Mouse (Mus musculus) ovary, postnatal 10 days (tissue): ENCODE results near the gene Cry1.
A peak's percentile ranks its signal among the peaks of the same experiment; 100 is the strongest.

ENCODE experiments used
- DNase-seq: peaks from one replicate; pipeline ENCODE4 v3.0.0; 2022; ENCODE audit warnings: low spot score

Cry1 gene

DNA sequence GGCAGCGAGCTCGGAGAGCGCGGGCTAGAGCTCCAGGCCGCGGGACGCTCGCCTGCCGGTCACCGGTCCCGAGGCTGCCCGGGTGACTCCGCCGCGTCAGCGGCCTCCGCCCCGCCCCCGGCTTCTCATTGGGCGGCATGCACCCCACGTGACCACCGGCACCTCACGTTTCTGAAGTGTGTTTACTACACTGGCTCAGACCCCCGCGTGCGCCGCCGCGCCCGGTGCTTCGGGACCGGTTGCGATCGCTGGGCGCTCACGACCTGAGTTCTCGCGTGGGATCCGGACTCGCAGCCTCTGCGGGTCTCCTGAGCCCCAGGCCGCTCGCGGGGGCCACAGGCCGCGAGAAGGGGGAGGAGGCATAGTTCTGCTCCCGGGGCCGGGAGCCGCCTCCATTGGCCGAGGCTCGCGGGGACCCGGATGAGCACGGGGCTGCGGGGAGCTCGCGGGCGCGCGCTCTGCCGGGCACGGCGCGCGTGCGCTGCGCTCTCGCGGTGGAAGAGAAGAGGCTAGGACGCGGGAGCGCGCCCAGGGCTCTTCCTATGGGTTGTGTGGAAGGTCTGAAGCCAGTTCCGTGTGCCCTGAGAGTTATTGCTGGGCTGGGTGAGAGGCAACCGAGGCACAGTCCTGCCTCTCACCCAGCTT, at the start of gene Cry1:
Gene Cry1 (minus strand): TSS at position 101 of the 645 bp plus-strand sequence.
- DNase-seq: peak; percentile 98

DNA sequence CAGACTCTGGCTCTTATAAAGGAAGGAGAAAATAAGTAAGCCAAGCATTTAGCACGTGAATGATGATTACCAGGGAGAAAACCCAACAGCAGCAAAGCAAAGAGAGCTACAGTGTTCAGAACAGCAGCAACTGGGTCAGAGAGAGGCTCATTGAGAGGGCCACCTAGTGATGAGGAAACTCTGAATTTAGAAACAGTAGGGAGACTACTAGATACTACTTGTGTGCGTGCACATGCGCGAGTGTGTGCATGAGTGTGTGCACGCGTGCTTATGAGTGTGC, 36.8 kb upstream of the Cry1 start:
- no peak for DNase-seq

DNA sequence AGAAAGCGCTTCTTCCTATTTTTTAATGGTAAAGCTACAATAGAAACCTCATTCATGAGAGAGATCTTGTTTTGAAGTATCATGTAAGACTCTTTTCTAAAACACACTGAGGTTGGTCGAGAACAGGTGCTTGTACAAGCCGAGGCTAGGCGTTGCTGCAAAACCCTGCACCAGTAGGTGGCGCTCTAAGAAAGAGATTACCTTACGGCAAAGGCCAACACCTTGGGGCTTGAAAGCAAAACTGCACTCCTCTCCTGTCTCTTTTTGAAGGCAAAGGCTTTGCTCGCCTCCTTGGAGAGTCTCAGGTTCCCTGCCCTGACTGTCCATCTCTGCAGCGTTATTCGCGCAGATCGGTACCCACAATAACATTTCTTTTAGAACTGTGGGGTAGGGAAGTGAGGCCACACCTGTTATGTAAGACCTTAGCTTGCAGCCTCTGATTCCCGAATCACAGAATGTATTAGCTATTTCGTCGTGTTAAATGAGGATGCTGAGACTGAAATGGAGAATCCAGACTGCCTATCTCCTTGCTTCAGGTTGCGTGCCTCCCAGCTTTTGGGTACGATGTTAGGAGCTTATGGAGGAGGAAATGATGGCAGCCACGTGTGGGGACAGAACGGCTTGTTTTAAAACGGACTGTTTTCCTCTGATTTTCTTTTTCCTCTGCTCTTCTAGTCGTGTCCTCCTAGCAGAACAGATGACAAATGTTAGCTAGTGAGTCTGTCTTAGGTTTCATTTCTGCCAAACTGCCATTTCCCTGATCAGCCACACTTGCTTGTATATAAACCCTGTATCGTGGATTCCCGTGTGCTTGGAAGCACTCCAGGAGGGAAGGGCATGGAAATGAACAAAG, 36.3 kb upstream of the Cry1 start:
- peak; percentile 75 for DNase-seq

DNA sequence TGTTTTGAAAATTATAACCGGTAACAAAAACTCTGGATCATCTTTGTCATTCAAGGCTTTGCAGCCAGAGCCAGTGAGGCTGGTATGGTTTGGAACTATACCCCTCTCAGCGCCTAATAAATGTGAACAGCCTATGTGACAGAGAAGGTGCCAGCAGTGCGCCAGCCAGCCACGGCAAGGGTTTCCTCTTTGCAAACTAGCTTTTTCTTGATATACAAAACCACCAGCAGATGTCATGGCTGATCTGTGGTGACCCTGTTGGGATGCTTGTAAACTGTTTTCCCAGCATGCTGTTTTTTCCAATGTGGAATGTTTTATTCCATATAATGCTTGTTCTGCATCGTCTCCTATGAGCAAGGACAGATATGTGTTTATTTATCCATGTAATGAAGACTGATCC, 30.0 kb upstream of the Cry1 start:
- no peak for DNase-seq

DNA sequence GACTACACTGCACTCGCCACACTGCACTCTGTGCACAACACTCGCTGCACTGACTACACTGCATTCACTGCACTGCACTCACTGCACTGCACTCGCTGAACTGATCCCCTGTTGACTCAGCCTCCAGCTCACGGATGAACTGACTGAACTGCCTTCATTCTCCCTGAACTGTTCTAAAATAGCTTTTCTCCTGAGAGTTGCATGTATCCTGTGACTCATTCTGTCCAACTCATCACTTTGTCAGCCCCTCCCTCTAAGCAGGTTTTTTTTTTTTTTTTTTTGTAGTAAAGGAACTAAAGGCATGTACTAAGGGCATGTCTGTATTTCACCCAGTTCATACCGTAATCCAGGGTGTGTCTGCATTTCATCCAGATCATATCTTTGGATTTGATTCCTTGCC, 26.8 kb upstream of the Cry1 start:
- no peak for DNase-seq

DNA sequence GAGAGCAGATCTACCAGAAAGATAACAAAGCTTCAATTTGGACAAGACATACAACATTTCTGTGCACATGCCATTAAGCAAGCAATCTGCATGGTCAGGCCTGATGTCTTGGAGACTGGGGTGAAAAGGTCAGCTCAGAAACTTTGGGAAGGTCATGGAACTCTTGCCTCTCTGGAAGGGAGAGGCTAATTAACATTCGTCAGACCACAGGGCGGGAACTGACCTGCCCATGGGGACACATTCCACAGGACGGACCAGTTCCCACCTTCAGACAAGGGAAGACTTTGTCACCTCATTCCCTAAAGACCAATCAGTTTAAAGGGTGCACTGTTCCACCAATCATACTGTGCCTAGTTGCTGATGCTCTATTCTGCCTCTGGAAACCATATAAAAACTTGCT, 25.3 kb upstream of the Cry1 start:
- no peak for DNase-seq

DNA sequence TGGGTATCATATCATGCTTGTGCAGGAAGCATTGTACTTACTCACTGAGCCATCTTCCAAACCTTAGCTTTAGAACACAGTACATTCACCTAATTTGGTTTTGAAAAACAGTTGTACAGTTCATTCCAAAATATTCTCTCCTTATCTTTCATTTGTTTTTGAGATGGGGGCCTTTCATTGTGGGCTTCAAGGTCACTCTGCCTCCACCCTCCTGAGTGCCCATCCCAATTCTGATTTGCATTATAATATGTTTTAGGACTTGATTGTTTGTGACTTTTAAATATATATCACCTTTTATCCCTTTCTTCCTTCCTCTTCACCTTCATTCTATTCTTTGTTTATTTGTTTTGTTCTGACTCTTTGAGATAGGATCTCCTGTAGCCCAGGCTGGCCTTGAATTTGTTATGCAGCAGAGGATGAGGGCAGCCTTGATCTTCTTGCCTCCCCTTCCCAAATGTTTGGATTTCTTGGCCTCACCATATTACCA, 24.3 kb upstream of the Cry1 start:
- DNase-seq: no peak

DNA sequence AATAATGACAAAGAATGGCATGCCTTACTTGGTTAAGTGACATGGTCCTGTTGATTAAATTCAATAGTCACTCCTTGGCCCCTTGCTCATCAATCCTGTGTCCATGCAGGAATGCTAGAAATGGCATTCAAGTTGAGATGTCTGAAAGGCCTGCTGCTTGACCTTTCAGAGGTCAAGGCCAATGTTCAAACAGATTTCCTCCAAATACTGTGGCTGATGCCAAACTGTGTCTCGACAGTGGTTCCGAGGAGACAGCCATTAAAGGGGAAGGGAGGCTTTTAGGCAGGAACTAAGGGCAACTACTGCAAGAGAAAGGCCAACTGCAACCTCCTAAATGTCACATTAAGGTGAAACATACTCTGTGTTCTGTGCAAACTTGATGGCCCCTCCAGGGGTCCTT, 20.5 kb upstream of the Cry1 start:
- DNase-seq: no peak

DNA sequence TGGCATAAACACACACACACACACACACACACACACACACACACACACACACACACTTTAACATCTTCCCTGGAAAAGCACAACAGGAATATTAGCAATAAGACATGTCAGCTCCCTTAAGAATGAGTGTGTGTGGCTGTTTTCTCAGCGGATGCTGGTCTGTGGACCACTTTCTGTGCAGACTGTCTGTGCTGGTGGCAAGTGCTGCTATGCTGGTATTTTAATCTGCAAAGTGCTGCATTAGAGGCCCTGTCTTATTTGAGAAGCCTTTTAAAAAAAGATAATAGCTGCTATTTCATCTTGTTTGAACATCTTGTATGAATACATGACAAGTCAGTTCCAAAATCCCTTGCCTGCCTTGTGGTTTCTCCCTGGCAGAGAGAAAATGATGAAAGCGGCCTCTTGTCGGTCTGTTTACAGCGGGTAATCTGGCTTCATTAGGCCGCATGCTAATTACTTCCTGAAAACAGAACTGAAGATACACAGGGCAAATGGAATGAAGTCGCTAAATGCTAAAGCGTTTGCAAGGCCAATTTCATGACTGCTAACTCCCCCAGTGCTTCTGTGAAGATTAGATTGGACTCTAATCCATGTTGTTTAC, 19.5 kb upstream of the Cry1 start:
- no peak for DNase-seq

DNA sequence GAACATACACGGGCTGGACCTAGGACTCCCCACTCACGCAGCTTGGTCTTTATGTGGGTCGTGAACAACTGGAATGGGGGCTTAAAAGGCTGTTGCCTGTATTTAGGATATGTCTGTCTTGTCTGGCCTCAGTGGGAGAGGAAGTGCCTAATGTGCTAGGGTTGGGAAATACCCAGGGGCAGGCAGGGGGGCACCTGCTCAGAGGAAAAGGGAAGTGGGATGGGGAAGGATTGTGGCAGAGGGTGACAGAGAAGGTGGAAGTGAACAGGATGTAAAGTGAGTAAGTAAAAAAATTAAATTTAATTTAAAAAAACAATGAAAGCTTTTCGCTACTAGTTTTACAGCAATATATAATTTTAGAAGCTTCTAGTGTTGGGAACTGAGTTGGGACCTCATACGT, 9.7 kb upstream of the Cry1 start:
- no peak for DNase-seq

DNA sequence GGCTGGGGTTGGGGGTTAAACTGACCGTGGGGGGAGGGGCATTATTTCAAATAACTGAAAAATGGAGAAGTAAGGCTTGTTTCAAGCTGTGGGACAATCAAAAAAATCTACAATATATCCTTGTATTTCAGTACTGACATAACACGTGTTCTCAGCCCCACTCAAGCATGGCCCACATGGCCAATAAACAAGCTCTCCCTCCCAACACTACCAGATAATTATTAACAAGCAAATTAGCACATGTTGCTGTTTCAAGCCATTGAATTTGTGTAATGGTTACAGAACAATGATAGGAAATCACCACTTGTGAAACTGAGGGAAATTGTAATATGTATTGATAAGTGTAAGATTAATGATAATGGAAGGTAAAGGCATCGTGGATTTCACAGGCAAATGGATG, 8.5 kb upstream of the Cry1 start:
- no peak for DNase-seq

DNA sequence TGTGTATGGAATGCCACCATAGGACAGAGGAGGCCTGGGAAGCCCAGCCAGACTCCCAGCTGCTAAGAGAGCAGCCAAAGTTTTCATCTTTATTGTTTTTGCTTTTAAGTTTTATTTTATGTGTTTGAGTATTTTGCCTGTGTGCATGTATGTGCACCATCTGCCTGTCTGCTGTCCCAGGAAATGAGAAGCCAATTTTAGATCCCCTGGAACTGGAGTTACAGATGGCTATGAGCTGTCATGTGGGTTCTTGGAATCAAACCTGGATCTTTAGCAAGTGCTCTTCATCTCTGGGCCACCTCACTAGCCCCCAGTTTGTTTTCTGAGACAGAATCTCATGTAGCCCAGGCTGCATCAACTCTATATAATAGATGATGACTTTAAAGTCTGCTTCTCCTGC, 5.8 kb upstream of the Cry1 start:
- no peak for DNase-seq

DNA sequence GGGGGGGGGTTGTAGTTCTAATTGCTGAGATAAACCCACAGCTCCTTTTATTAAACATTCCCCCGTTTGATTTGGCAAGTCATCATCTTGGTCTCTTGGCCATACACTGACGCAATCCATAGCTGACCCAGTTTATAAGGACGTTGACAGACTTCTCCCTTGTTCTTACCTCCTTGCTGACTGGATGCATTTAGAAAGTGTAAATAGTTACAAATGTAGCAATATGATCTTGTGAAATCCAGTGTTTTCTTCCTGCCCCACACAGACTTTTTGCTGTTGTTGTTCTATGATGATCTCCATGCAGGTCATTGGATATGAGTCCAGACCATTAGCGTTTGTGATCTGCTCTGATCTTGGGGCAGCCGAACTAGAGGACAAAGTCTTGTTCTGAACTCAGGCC, 5.1 kb upstream of the Cry1 start:
- DNase-seq: no peak

DNA sequence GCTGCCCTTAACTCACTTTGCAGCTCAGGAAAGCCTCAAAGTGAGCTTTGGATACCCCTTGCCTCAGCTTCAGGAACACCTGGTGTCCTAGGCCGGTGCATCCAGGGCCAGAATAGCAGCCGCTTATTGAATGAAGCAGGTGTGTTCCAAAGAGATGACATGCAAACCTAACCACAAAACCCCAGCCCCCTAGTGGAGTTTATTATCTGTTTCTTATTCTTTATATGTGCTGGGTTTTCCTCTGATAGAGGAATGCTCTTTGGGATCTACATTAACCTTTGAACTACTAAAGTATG, 1.6 kb upstream of the Cry1 start:
- no peak for DNase-seq

DNA sequence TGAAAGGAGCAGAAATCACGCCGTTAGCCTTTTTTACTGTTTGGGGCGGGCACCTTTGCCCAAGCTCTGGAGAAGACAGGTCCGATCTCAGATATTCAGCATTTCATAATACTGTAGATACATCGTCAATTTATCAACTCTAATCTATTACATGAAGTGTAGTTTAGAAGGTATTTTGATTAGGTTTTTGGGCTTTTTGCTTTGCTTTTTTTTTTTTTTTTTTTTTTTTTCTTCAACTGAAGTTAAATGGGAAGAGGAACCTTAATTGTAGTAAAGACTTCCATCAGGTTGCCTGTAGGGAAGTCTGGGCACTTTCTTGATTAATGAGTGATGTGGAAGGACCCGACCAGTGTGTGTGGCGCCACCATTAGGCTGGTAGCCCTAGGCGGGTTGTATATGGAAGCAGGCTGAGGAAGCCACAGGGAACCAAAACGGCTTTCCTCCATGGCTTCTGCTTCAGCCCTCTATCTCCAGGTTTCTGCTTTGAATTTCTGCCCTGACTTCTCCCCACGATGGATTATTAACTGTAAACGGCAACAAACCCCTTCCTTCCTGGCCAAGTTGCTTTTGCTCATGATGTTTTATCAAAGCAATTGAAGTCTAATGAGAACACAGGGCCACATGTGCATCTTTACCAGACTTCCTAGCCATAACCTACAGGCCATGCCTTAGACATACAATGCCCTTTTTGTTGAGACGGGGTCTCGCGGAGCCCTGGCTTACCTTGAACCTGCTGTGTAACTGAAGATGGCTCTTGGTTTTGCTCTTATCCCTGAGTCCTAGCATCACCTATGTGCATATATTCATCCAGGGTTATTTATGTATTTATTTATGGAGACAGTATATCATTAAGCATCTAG, 1.0 kb upstream of the Cry1 start:
- no peak for DNase-seq

DNA sequence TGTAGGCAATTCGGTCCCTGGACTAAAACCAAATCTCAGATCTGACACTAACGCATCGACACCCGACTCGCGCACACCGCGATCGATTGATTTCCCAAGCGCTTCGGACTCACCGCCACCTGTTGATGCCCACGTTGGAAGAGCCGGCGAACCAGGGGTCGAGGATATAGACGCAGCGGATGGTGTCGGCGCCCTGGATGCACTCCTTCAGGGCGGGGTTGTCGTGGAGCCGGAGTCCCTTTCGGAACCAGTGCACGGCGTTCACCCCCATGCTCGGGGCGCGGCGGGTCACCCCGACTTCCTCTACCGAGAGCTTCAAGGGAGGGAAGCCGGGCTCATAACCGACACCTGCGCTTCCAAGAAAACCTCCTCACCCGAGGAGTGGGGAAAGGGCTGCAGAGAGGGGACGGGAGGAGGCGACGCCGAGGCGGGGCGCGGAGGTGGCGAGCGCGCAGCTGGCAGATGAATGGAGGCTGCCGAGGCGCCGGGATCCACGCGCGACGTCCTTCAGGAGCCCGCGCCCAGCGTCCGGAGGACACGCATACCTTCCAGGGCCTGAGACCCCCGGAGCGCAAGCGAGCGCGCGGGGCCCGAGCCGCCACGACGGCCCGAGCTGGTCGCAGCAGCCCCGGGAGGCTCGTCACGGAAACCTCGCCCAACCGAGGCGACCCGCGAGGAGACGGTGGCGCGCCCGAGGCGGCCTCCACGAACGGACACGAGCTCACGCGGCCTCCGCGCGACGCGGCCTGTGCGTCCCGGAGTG, 482 bp downstream of the Cry1 start:
- DNase-seq: peak; percentile 14

DNA sequence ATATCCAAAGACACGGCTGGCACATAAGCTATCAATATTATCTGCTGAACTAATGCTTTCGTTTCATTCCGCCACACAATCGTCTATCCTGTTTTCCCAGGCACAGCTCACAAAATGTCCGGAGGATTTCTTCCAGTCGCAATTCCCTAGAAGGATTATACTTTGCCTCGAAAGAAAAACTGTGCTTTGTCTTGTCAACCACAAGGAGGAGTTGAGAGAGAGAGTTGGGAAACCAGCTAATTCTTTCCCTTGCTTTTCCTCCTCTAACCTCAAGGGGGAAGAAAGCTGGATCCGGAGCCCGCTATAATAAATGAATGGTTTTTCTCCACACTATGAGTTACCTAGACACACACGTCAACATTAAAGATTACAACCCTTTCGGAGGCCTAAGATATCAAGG, 1.2 kb downstream of the Cry1 start:
- peak; percentile 17 for DNase-seq

DNA sequence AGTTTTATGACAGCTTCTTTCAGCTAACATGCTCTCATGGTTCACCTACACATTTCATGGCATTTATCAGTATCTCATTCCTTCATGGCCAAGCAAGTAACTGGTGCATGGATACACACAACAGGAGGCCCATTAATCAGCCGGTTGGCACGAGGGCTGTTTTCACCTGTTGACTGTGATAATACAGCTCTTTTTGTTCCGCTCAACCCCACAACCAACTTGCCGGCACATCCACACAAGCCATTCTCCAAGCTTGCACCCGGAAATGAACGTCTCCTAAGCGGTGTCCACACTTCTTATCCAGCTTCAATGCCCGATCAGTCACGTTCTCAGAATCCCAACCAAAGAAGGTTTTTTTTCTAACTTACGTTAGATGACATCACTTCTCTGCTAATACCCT, 2.1 kb downstream of the Cry1 start:
- DNase-seq: no peak

DNA sequence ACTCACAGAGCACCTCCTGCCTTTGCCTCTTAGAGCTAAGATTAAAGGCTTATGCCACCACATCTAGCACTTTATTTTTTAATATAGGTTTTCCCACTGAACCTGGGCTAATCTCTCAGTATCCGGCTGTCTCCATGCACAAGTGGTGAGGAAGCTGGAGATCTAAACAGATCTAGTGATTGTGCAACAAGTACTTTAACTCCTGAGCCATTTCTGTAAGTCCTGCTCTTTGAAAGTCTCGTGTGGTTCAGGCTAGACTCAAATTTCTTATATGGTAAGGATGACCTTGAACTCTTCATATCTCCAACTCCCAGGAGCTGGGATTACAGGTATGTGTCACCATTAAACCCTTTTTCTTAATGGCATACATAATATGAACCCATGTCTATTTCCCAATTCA, 8.2 kb downstream of the Cry1 start:
- DNase-seq: no peak

DNA sequence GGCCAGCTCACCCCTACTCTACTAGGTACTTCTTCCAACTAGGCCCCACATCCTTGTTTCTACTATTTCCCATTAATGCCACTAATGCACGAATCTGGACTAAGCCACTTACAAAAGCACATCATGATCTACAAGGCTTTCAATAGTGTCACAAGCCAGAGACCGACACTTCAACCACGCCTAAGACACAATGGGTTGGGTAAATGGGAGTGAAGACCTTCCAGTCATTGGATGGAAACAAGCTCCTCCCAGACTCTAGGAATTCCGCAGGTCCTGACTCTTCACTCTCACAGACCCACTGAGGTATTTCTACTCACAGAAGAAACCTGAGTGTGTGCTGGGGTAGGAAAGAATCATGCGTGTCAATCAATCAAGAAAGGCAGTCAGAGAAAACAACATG, 19.6 kb downstream of the Cry1 start:
- DNase-seq: no peak

DNA sequence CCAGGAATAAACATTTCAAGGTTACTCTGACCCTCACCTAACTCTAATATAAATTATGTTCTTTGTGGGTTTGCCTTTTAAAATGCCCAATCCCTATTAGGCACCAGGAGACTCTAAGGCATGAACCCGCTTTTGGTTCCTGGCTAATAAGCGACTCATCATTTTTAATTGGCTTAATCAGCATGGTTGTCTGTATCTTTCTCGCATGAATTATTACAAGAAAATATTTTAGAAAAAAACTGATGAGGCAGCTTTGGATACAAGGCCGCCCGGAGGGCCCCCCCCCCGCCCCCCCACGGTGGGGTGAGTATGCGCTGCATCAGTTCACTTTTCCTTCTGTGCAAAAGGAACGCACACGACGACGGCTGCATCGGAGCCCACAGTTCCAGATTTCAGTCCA, 20.1 kb downstream of the Cry1 start:
- DNase-seq: no peak

DNA sequence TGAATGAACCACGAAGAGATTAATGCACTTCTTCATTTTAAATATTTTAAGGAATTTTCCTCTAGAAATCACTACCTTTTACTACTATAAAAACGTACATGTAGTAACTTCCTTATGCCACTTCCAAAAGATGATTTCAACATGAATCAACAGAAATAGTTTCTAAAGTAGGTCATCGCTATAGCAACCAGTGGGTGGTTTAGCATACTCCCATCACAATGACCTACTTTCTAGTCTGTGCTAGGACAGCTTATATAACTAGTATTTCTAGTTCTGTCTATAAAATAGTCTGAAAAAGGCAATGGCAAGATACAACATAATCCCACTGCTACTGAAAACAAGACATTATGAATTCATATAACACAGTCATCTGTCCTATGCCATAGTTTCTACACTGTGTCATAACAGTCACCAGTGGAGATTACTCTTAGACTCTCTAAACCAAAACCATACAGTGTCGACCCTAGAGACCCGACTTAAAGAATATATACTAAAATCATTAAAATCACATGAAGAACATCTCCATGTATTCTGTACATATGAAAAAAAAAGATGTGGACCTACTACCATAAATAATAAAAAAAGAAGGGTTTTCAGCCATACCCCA, 23.0 kb downstream of the Cry1 start:
- no peak for DNase-seq
